Mouse (Mus musculus) frontal cortex, postnatal 14 days (tissue): ENCODE measurements around the gene Fras1.

Source experiments
- DNase-seq, 2 experiments: peaks; one replicate each; pipeline ENCODE4 v3.0.0; 2022; ENCODE audit warnings: low spot score in 2 of 2

Fras1 gene

DNA sequence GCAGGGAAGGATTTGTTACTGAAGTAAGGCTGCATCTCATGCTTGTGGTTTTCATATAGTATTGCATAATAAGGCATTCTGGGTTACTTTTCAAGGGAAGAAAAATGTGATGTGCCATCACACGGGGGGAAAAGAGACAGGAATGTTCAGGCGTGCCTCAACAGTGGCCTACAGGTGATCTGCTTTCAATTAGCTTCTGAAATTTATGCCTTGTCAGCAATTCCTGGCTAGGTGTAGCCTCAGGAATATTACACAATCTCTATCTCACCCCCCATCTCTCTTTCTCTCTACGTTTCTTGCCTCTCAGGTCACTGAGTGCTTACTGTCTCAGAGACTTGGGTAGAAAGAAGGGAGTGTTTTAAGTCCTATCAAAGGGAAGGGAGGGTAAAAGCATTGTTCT, 204.9 kb downstream of the Fras1 start:
- no peak for DNase-seq

DNA sequence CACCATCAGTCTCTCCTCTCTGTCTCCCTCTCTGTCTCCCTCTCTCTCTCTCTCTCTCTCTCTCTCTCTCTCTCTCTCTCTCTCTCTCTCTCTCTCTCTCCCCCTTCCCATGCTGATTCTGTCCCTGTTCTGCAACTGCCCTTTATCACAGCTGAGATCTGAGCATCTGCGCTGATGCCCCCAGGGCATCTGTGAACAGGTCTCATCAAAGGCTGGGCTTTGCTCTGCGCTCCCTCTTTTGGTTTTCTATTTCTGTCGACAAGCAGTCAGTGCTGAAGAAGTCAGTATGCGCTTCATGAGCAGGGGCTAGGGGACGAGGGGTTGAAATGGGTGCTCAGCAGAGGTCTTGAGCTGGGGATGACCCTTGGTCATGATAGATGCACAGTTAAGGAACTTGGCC, 206.2 kb downstream of the Fras1 start:
- no peak for DNase-seq

DNA sequence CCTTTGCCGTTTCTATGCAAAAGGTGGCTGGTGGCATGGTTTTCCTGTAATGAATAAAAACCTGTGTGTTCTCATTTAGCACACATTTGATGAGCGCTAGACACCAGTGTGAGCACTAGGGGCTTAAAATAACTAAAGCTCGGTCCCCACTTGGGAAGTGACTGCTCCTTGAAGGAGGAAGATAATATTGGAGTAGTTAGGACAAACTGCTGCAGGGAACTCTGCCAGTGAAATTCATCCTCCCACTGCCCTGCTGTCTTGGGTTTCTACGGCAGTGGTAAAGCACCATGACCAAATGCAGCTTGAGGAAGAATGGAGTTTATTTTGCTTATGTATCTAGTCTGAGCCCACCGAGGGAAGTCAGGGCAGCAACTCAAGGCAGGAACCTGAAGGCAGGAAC, 211.0 kb downstream of the Fras1 start:
- peak; percentile 24 to 35 for DNase-seq

DNA sequence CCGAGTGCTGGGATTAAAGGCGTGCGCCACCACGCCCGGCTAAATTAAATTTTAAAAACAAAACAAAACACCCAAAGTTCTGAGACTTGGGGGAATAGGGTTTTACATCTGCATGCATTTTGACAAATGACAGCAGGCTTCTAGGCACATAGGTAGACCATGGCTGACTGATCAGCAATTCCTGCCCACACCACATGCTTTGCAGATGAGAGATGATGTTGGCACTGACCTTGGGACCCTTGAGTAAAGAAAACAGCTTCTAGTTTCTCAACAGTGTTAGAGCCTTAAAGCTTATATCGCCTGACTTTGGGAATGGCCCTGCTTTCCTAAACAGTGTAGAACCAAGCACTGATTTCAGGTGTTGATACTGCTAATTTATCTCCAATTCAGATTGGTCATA, 216.9 kb downstream of the Fras1 start:
- no peak for DNase-seq

DNA sequence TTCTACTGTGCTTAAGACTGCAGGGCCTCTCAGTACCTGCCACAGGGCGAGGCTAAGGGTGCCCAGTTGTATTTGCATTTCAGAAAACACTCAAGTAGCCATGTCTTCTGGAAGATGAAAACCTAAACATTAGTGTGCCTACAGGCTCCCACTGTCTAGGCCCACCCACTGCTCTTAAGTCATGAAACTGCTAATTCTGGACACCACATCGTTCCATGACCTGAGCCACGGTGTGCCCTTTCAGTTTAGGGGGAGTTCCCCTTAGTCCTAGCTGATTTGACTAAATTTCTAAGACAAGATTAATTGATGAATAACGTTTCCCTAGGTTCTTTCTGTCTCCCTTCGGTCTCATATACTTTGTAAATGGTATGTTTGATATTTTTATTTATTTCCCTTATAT, 222.0 kb downstream of the Fras1 start:
- no peak for DNase-seq

GRCm38 (mm10) chr5:96603974-96604769, 230.4 kb downstream of the Fras1 start:
- DNase-seq: no peak

DNA sequence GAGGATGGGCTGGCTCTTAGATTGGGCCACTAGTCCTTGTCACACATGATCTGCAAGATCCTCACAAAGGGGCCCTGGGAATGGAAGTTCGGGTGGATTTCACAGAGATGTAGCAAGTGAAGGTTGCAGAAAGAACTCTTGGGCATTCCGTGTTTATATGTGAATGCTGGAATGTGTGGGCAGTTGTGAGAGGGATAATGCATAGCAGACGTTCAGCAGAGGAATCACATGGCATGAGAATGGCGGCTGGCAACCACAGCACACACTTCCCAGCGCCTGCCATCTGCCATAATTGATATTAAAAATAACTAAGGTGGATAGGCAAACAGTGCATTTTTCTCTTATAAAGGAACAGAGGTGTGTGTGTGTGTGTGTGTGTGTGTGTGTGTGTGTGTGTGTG, 234.3 kb downstream of the Fras1 start:
- no peak for DNase-seq

- no peak for DNase-seq
Observed at GRCm38 (mm10) chr5:96608581-96609280, 235.0 kb downstream of the Fras1 start.

DNA sequence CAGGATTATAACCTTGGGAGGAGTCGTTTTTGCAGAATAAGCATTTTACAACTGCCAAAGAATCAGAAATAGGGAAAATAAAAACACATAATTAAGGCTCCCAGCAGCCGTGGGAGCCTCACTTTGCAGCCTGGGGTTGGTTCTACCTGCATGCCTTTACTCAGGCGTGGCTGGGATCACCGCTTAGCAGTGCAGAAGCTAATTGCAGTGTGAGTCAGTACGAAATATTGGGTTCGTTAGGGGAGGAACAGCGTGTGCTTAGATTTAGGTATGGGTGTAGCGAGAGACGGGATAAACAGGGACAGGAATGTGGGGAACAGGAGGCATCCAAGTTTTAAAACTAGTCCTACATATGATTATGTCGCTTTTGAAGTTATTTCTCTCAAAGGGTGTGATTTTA, 238.3 kb downstream of the Fras1 start:
- no peak for DNase-seq

- DNase-seq: no peak
Observed at GRCm38 (mm10) chr5:96616954-96617646, 243.3 kb downstream of the Fras1 start.

DNA sequence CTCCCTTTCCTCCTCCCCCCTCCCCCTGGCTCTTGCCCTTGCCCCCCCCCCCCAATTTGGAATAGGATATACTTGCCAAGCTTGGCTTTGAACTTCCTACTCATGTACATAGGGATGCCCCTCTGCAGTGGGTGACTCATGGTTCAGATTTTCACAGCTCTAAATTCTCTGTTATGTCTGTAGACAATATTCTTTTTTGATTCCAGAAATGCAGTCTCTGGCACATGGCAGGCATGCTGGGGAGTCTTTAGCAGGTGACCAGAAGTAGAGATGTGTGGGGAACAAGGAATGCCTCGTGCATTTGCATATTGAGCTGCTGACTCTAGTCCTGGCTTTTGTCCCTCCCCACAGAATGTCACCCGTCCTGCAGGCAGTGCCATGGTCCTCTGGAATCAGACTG, 244.3 kb downstream of the Fras1 start:
- no peak for DNase-seq

- no peak for DNase-seq
Observed at GRCm38 (mm10) chr5:96620209-96620608, 246.5 kb downstream of the Fras1 start.

DNA sequence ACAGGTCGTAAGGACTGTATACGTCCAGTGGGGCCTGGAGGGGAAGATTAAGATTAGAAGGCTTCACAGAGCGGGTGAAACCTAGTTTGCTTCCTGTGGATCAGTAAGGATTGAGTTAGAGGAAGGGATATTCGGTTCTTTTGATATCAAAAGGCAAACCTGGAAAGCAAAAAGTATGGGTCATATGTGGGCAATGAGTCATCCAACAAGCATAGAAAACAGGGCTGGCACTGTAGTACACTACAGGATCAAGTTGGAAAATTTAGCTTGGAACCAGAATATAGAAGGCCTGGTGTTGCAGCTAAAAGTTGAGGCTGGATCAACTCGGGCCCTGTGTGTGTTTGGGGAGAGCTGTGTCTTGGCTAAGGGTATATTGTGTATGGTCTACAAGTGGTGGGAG, 246.9 kb downstream of the Fras1 start:
- DNase-seq: no peak

DNA sequence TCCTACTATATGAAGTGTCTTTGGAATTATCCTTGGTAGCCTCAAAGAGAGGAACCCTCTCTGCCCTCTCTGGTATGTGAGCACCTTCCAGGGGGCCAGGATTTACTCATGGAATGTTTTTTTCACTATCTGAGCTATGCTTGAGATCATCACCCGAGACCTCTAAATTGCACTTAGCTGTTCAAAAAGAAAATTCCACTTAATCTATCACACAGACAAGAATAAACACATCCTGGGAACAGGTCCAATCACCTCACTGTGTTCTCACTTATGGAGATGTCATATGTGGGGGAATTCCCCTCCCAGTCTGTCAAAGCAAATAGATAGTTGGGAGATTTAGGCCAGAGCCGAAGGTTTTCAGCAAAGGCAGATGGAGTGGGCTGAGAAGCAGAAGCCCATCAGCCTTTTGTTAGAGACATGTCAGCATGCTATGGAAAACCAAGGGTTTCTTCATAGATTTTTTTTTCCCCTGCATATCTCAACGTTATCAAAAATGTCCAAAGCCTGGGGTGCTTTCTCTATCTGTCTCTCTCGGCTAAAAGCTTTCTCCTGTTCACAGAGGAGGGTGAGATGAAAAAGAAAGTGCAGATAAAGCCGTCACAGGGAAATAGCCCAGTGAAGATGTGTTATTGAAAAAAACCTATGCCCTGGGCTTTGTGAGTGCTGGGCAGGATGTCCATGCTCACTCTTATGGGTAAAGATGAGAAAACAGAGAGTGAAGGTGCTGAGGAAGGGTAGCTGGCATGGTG, 249.0 kb downstream of the Fras1 start:
- no peak for DNase-seq

- DNase-seq: no peak
Observed at GRCm38 (mm10) chr5:96629851-96630250, 256.1 kb downstream of the Fras1 start.

DNA sequence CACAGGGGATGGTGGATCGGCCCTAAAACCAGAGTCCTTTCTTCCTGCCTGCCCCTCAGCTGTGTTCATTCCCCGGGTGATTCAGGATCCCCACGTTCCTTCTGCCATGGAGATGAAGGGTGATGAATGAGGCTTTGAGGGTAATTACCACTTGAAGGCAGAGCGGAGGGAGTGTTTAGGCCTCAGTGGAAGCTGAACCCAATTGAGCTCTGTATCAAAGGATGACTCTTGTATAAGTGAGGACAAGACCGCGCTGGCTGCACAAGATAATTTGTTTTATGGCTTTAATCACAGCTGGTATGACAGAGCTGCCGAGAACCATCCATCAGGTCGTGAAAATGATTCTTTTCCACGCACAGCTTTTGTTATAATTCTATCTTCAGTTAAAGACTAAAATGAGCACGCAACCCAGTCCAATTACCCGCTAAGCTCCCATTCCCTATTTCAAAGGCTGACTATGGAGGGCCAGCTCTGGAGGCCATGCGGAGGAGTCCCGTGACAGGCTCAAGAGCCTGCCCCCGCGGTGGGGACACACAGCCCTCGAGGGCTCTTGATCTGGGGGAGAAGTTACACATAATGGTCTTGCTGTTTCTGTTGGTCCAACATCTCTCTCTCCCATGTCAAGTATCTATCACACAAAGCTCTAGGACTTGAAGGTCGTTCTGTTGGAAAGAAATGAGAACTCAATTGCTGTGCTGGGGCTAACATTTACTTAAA, 261.5 kb downstream of the Fras1 start:
- DNase-seq: no peak

- no peak for DNase-seq
Observed at GRCm38 (mm10) chr5:96635866-96636265, 262.1 kb downstream of the Fras1 start.

DNA sequence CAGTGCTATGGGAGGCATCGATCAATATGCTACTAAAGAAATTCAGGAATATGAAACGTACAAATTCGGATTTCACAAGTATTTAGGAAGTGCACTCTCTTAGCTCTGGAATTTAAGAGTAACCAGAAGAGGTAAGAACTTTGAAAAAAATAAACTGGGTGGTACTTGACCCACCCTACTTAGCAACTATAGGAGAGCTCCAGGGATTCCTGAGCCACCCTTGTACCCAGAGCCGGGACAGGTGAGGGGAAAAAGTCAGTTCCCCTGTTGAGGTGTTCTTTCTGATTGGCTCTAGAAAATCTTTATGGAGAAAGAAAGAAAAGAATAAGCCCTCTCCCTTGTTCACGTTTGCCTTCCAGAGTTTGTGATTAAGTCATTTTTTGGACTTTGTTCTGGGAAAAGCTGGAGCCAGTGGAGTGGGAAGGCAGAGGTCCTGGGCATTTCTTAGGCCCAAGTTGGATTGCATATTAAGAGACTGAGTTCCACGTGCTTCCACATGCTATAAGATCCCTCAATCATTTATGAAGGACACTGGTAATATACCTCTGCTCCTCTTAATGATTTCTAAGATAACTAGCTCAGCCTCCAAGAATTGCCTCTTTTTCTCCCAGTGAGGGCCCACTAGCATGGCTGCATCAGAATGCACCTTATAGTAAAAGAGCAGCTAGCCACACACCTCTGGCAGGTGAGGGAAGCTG, 265.6 kb downstream of the Fras1 start:
- DNase-seq: no peak

DNA sequence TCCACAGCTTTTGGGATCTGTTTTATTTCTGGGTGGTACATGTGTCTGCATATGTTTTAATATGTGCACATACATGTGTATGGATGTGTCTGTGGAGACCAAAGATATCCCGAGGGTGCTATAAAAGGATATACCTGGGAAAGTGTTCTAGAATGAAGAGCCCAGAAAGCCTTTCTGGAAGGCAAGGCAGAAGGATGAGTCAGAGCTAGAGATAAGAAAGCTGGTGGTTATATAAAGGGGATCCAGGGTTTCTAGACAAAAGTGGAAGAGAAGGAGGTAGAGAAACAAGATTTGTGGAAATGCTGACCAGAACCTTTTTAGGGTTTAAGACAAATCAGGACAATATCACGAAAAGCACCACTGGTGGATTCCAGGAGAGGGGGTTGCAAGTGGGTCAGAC, 267.5 kb downstream of the Fras1 start:
- DNase-seq: no peak

DNA sequence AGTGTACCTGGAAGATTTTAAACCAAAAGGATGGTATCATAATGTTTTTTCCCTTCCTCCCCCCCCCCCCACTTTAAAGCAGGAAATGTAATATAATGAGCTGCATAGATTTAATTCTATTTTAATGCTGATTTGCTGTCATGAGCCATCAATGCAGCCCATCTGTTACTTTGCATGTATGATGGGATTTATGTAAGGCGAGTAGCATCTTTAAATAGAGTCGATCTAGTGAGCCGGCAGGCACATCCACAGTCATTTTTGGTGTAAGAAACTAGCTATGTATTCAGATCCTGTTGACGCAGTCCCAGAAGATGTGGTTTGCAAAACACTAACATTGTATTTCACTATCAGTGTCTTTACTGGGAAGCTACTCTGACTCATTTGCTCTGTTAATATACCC, 301.9 kb downstream of the Fras1 start:
- no peak for DNase-seq

DNA sequence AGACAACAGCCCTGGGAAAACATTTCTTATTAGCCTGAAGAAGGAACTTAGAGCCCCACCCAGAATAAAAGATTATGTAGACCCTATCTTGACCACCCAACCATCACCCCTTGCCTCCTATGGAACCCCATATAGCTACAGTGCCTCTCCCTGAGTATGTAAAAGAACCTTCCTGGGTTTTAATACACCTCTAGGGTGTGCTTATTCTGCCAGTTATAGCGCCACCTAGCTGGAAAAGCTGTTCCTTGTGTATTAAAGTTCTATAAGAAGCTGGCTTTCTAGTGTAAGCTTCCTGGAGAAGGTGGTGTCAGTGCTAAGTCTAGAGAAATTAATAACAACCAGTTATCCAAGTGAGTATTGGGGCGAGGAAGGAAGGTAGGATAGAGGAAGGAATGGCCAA, 303.7 kb downstream of the Fras1 start:
- no peak for DNase-seq
